Mouse (Mus musculus) C2C12 (cell line): ENCODE results near the gene Dst.

Experiments
- CEBPB ChIP-seq: IDR thresholded peaks from one replicate; pipeline ENCODE4 v1.6.1; 2011; ENCODE audit warnings: low read depth, mild to moderate bottlenecking, control low read depth, moderate library complexity
- CTCF ChIP-seq: IDR thresholded peaks from one replicate; pipeline ENCODE4 v1.5.1; 2011; ENCODE audit not compliant: control insufficient read depth, insufficient read depth, insufficient read length
- MYOD1 ChIP-seq: IDR thresholded peaks from one replicate; pipeline ENCODE4 v1.6.1; 2011; ENCODE audit warnings: low read depth; ENCODE audit not compliant: control insufficient read depth, insufficient read length
- MYOG ChIP-seq: IDR thresholded peaks from one replicate; pipeline ENCODE4 v1.6.1; 2011; ENCODE audit not compliant: control insufficient read depth, insufficient read length; ENCODE audit errors: extremely low read depth

GRCm38 (mm10) chr1:34106606-34107005 is 198.6 kb downstream of the Dst start:
- TF ChIP-seq CTCF, result no peak
- no peak for TF ChIP-seq MYOD1
- TF ChIP-seq CEBPB, result no peak
- no peak for TF ChIP-seq MYOG
